Mouse (Mus musculus) heart, postnatal 4 days (tissue): ENCODE results near the gene Fndc11. TPM values are rescaled to one million over a fixed set of nuclear protein-coding genes. Genes with fewer than 3 reads are reported as not detected.

ENCODE experiments used
- total RNA-seq, 2 experiments: library from RNA; stranded (reverse); gene quantifications; 2 replicates each; pipeline ENCODE4 v1.2.3; 2021

Gene Fndc11
- total RNA-seq, 2 experiments from 2014 or later = not detected

Other genes starting within 250 kb of the Fndc11 start
- under 1 TPM; 0.29 to 0.33 TPM for gene Col20a1, start 233.5 kb upstream of the Fndc11 start, total RNA-seq
- gene Chrna4, start 176.5 kb upstream of the Fndc11 start, total RNA-seq = under 1 TPM; 0.11 to 0.17 TPM
- gene Kcnq2, start 84.7 kb upstream of the Fndc11 start, total RNA-seq = under 1 TPM in 1 of 2 experiments, not detected in 1; 0.29 TPM
- gene Eef1a2, start 63.0 kb upstream of the Fndc11 start, total RNA-seq = 100 to 1,000 TPM; 460 to 501 TPM
- 10 to 100 TPM; 65.9 to 66.8 TPM for gene Ppdpf, start 32.8 kb upstream of the Fndc11 start, total RNA-seq
- not detected for gene Ptk6, start 17.2 kb upstream of the Fndc11 start, total RNA-seq
- gene Srms, start 6.8 kb upstream of the Fndc11 start, total RNA-seq = under 1 TPM in 1 of 2 experiments, not detected in 1; 0.09 TPM
- 1 to 10 TPM; 9.2 to 9.4 TPM for gene Helz2, start 22.0 kb downstream of the Fndc11 start, total RNA-seq
- gene Gmeb2, start 68.0 kb downstream of the Fndc11 start, total RNA-seq = 10 to 100 TPM; 15.6 to 20.2 TPM
- under 1 TPM; 0.24 to 0.47 TPM for gene Stmn3, start 94.5 kb downstream of the Fndc11 start, total RNA-seq
- gene Rtel1, start 99.7 kb downstream of the Fndc11 start, total RNA-seq = 10 to 100 TPM; 42.9 to 46.9 TPM
- gene Zgpat, start 144.9 kb downstream of the Fndc11 start, total RNA-seq = 10 to 100 TPM; 20.7 to 22.8 TPM
- gene Arfrp1, start 145.4 kb downstream of the Fndc11 start, total RNA-seq = 10 to 100 TPM; 39.6 to 41.0 TPM
- gene Lime1, start 160.1 kb downstream of the Fndc11 start, total RNA-seq = 1 to 10 TPM; 8.8 to 8.9 TPM
- gene Zbtb46, start 239.4 kb downstream of the Fndc11 start, total RNA-seq = 10 to 100 TPM; 14.9 to 16.5 TPM